Mouse (Mus musculus) hindbrain, embryonic 12.5 days (tissue): ENCODE results near the gene Gramd1b. TPM values are rescaled to one million over a fixed set of nuclear protein-coding genes. Genes with fewer than 3 reads are reported as not detected.
A peak's percentile ranks its signal among the peaks of the same experiment; 100 is the strongest.

ENCODE experiments used
- ATAC-seq: fragments of 200-750 bp; cut with Nextera tagmentation; 2 replicates; pipeline ENCODE4 v1.8.0; 2017; ENCODE audit warnings: moderate TSS enrichment; ENCODE audit not compliant: low FRiP score
- H3K27ac ChIP-seq: fragments of 300-500 bp; sonication (generic); 2 replicates; pipeline ENCODE4 v1.5.1; 2016; ENCODE audit warnings: mild to moderate bottlenecking
- H3K27me3 ChIP-seq: fragments of 300-500 bp; sonication (generic); 2 replicates; pipeline ENCODE4 v1.6.1; 2016; ENCODE audit warnings: mild to moderate bottlenecking
- H3K36me3 ChIP-seq: fragments of 300-500 bp; sonication (generic); 2 replicates; pipeline ENCODE4 v1.6.1; 2016; ENCODE audit warnings: mild to moderate bottlenecking
- H3K4me1 ChIP-seq: fragments of 300-500 bp; sonication (generic); 2 replicates; pipeline ENCODE4 v1.6.1; 2016
- H3K4me2 ChIP-seq: fragments of 300-500 bp; sonication (generic); replicated peaks from 2 replicates; pipeline ENCODE4 v1.6.1; 2016; ENCODE audit warnings: mild to moderate bottlenecking
- H3K4me3 ChIP-seq: fragments of 300-500 bp; sonication (generic); 2 replicates; pipeline ENCODE4 v1.5.1; 2016; ENCODE audit warnings: mild to moderate bottlenecking
- H3K9ac ChIP-seq: fragments of 300-500 bp; sonication (generic); 2 replicates; pipeline ENCODE4 v1.6.1; 2016; ENCODE audit warnings: mild to moderate bottlenecking, moderate library complexity
- H3K9me3 ChIP-seq: fragments of 300-500 bp; sonication (generic); replicated peaks from 2 replicates; pipeline ENCODE4 v1.6.1; 2016; ENCODE audit warnings: mild to moderate bottlenecking
- WGBS: fragments of 180-500 bp; shearing (Covaris S2); methylation state at CpG from one replicate; pipeline ENCODE4 v1.1.7; 2016; 5-methylcytosine and 5-hydroxymethylcytosine counted together
- polyA plus RNA-seq: library from polyadenylated mRNA; unstranded; fragments of >200 nt; fragmentation: Nextera tagmentation; extraction: Ambion mirVana; gene quantifications from 2 replicates; pipeline ENCODE4 v1.2.1, GENCODE M21; 2016

The Gramd1b gene
- polyA plus RNA-seq, 1 experiment from 2014 or later = 4.9 TPM

DNA sequence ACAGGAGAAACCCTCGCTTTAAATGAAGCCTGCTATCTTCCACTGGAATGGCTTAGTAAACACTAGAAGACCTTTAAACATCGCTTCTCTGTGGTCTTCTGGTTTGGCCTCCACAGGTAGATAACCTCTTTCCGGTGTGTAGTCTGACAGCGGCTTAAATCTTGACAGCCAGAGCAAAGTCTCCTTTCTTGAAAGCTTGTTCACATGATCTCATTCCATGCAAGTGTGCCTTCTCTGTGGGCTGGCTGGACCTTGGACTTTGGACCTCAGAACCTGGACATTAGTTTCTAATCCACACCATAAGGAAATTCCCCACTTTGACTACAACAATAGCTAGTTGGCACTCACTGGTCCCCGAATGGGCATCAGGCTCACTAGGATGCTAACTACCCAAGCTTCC, 65.6 kb downstream of the Gramd1b start:
- no peak overlapping the region for H3K9ac ChIP-seq
- WGBS = 93% methylated on average over 5 of the region's 5 CpGs

DNA sequence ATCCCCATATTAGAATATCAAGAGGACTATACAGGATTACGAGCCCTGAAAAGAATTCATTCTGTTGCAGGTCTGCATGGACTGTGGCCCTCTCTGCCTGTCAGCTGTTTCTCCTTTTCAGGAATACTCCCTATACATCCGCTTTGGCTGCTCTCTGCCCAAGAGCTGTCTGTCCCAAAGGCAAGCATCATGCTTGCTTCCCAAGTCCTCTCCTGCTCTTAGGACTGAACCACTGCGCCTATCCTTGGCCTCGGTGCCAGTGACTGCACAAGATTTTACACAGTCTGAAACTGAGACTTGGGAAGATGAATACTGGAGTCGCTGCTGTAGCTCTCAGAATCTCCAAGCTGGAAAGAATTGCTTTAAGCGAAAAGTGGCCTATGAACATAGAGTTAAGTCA, 68.8 kb downstream of the Gramd1b start:
- Histone ChIP-seq H3K4me3 (no peak overlapping the region), H3K27me3 (peaks cover 12% of the 10 kb centered on the region), H3K9me3 (no peaks in the 10 kb centered on the region), H3K9ac (no peak overlapping the region), H3K27ac (no peak overlapping the region), H3K36me3 (no peaks in the 10 kb centered on the region), H3K4me2 (no peak overlapping the region), H3K4me1 (0 out of 2 replicates have a peak, but pooled peaks cover 4% of the 10 kb centered on the region)
- WGBS = 72% methylated on average over 6 of the region's 6 CpGs
- no peak for ATAC-seq

More for the DNA sequence above, 65.6 kb downstream of the Gramd1b start:
- ATAC-seq = no peak
- Histone ChIP-seq H3K4me2 (no peak overlapping the region), H3K4me3 (no peak overlapping the region), H3K36me3 (no peaks in the 10 kb centered on the region), H3K27ac (no peak overlapping the region), H3K9me3 (no peaks in the 10 kb centered on the region), H3K27me3 (no peaks in the 10 kb centered on the region), H3K4me1 (0 out of 2 replicates have a peak, but pooled peaks cover 4% of the 10 kb centered on the region)

DNA sequence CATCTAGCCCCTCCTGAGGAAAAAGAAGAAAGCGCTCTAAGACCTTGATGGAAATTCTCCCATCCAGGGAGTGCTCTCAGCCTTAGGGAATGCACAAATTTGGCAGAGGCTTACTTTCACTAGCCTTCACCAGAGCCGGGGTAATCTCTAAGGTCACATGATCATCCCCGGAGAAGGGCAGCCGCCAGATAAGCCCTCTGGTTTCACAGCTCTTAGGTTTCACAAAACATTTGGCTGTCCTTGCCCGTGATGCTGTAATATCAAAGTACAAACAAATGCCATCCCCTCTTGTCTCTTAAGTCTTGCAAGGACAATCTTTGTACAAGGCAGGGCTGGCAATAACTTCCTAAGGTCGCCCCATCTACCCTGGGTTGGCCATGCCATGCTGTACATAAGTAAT, 70.4 kb downstream of the Gramd1b start:
- Histone ChIP-seq H3K36me3 (no peaks in the 10 kb centered on the region), H3K4me3 (no peak overlapping the region), H3K4me2 (no peak overlapping the region), H3K27me3 (peaks cover 19% of the 10 kb centered on the region), H3K9ac (no peak overlapping the region), H3K4me1 (0 out of 2 replicates have a peak, but pooled peaks cover 8% of the 10 kb centered on the region), H3K27ac (no peak overlapping the region), H3K9me3 (no peaks in the 10 kb centered on the region)
- 63% methylated on average over 6 of the region's 6 CpGs for WGBS
- ATAC-seq = no peak

DNA sequence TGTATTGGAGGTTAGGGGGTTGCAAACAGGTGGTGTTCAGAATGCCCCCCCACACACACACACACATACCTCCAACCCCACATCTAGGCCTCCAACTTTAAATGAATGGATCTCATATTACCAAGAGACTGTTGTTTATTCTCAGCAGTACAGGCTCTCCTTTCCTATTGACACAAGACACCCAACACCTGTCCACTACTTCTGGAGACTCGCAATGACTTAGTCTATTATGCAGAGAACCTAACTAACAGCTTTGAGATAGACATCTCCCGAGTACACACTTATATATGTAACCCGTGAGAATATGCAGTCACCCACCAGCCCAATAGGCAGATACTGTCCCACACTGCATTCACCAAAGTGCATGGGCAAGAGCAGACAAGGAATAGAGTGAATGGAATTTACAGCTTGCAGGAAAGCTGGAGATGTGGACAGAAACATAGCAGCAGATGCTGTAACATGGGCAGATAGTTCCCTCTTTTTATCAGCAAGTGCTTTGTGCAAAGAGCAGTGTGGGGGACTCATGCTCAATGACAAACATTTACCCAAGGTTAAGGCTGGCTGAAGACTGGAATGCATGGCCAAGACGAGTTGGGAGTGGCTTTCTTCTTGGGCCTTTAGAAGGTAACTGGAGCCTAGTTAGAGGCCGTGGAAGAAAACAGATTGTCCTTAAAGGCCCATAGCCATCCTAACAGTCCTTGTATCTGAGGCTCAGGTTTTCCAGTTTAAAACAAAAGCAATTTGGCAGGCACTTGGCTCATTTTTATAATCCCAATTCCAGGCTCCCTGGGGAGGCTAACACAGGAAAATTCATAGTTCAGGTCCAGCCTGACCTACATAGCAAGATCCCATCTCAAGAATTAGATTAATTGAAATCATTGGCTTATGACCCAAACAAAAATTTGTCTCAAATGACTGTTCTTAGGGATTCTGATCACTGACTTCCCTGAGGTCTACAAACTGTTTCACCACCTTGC, 71.6 kb downstream of the Gramd1b start:
- H3K4me3 ChIP-seq = no peak overlapping the region
- peaks cover 24% of the 10 kb centered on the region for H3K27me3 ChIP-seq

DNA sequence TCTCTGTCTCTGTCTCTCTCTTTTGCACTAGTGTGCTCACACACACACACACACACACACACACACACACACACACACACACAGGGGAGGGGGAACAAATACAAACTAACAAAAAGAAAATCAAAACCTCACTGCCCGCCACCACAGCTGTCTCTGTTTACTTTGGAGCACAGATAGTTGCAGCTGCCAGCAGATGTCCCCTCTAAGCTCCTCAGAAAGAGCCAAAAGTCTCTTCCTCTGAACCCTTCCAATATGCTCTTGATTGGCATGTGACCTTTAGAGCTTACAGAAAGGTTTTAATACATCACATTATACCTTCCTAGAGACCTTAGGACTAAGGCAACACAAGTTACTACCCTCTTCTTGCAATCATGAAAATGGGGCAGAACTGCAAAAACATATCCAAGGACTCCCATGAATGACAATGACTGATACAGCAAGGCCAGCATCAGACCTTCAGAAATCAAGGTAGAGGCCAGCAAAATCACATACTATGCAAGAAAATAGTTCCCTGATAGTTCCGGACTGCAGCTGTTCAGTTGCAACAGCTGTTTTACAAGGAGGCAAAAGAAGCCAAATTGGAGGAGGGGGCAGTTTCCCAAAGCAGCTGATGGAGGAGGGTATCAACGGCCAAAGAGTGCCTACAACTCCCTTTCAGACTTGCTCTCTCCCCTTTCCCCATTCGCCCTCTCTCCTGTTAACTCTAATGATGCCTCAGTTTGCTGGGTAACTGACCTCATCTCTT, 72.5 kb downstream of the Gramd1b start:
- Histone ChIP-seq H3K9me3 (no peaks in the 10 kb centered on the region), H3K27ac (no peak overlapping the region), H3K9ac (no peak overlapping the region), H3K4me1 (peaks cover 12% of the 10 kb centered on the region; the same call in 1 of the 2 replicates), H3K4me2 (no peak overlapping the region), H3K27me3 (peaks cover 30% of the 10 kb centered on the region), H3K36me3 (no peaks in the 10 kb centered on the region), H3K4me3 (no peak overlapping the region)
- ATAC-seq = no peak
- 70% methylated on average over 4 of the region's 4 CpGs for WGBS

More for the DNA sequence above, 71.6 kb downstream of the Gramd1b start:
- Histone ChIP-seq H3K4me1 (peaks cover 12% of the 10 kb centered on the region; the same call in 1 of the 2 replicates), H3K9me3 (no peaks in the 10 kb centered on the region), H3K27ac (no peak overlapping the region), H3K4me2 (no peak overlapping the region), H3K9ac (no peak overlapping the region), H3K36me3 (no peaks in the 10 kb centered on the region)
- WGBS = 76% methylated on average over 5 of the region's 5 CpGs
- no peak for ATAC-seq

DNA sequence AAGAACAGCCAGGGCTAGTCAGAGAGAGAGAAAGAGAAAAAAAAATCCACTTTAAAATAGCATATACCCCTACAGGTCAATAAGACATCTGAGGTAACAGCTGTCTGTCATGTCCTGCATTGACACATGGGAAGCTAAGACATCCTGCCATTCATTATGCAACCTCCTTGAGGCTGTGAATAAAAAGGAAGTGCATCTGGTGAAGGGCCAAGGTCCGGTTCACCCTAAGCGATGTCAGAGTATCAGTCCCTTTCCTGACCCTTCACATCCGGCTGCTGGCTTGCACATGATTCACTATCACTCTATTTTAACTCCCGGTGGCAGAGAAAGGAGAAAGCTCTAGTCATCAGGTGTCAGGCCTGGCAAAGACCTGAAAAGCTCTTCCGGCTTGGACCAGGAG, 73.7 kb downstream of the Gramd1b start:
- H3K4me1 ChIP-seq = peaks cover 12% of the 10 kb centered on the region; the same call in 1 of the 2 replicates
- no peak overlapping the region for H3K4me3 ChIP-seq
- H3K9ac ChIP-seq = no peak overlapping the region
- no peak overlapping the region for H3K4me2 ChIP-seq
- H3K9me3 ChIP-seq = no peaks in the 10 kb centered on the region
- no peak for ATAC-seq
- H3K36me3 ChIP-seq = no peaks in the 10 kb centered on the region
- peaks cover 30% of the 10 kb centered on the region for H3K27me3 ChIP-seq
- 78% methylated on average over 5 of the region's 5 CpGs for WGBS
- no peak overlapping the region for H3K27ac ChIP-seq

- no peak overlapping the region for H3K27ac ChIP-seq
- H3K27me3 ChIP-seq = peaks cover 30% of the 10 kb centered on the region
- peak overlapping the region; percentile 98 for H3K4me2 ChIP-seq
- H3K9me3 ChIP-seq = no peaks in the 10 kb centered on the region
- H3K4me3 ChIP-seq = peak overlapping the region; percentile 53
- peaks cover 12% of the 10 kb centered on the region; the same call in 1 of the 2 replicates for H3K4me1 ChIP-seq
- H3K9ac ChIP-seq = peak overlapping the region; percentile 48
- H3K36me3 ChIP-seq = no peaks in the 10 kb centered on the region
- ATAC-seq = peak; percentile 77
- WGBS = 0% methylated on average over 7 of the region's 7 CpGs
Measured at GRCm38 (mm10) chr9:40456191-40456590, 75.0 kb downstream of the Gramd1b start.

DNA sequence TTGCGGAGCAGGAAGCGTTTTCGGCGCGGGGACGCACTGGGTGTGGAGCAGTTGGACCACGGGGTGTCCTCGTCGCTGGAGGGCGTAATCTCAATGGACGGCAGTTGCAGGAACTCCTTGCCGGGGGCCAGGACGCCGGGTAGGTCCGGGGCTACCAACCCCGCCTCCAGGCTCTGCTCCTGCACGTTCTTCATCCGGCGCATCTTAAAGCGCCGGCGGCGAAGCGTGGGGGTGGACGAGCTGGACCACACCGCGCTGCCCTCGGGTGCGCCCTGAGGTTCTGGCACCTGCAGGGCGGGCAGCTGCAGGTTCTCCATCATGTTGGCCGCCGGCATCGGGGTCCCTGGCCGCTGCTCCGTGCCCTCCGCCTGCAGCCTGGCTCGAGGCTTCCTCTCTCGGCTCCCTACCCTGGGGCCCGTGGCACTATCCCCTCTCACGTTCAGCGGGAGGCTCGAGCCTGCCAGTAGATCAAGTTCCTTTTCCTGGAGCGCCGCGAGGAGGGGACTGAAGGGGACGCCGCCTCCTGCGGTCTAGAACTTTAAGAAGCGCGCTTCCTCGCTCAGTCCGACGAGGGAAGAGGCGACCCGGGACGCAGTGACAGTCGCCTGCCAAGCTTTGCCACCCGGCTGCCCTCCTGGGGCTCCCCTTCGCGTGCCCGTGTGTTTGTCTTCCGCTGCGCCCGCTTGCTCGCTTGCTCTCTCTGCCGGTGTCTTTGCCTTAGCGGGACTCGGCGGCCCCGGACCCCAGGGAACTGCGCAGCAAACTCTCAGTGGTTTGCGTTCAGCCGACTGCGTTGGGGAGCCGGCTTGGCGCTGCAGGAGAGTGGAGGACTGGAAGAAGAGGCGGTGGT, 75.6 kb downstream of the Gramd1b start:
- peak overlapping the region; percentile 98 for H3K4me2 ChIP-seq
- H3K9me3 ChIP-seq = no peaks in the 10 kb centered on the region
- H3K27me3 ChIP-seq = peaks cover 30% of the 10 kb centered on the region
- ATAC-seq = peak; percentile 59
- H3K4me1 ChIP-seq = peaks cover 8% of the 10 kb centered on the region; the same call in 1 of the 2 replicates
- H3K4me3 ChIP-seq = peak overlapping the region; percentile 53
- under 1% methylated on average over 77 of the region's 77 CpGs for WGBS
- peak overlapping the region; percentile 48 for H3K9ac ChIP-seq
- H3K27ac ChIP-seq = no peak overlapping the region
- H3K36me3 ChIP-seq = no peaks in the 10 kb centered on the region

DNA sequence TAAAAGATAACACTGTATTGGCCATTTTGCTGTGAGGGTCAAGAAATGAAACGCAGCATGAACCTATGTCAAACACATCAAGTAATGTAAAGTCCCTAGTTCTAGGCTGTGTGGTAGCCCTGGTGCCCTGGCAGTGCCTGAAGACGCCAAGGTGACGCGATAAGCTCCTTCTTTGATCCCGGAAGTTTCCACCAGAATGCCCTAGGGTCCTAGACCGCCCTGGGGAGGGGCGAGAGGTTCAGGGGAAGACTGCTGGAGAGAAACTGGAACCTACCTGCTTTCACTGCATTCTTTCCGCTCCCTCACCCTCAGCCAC, 76.2 kb downstream of the Gramd1b start:
- H3K4me1 ChIP-seq = peaks cover 8% of the 10 kb centered on the region; the same call in 1 of the 2 replicates
- peak overlapping the region; percentile 98 for H3K4me2 ChIP-seq
- peak overlapping the region; percentile 48; the same call in 1 of the 2 replicates for H3K9ac ChIP-seq
- H3K27ac ChIP-seq = no peak overlapping the region
- H3K4me3 ChIP-seq = peak overlapping the region; percentile 53
- peaks cover 30% of the 10 kb centered on the region for H3K27me3 ChIP-seq
- no peaks in the 10 kb centered on the region for H3K36me3 ChIP-seq
- no peaks in the 10 kb centered on the region for H3K9me3 ChIP-seq
- ATAC-seq = peak; percentile 60
- 6% methylated on average over 8 of the region's 8 CpGs for WGBS

DNA sequence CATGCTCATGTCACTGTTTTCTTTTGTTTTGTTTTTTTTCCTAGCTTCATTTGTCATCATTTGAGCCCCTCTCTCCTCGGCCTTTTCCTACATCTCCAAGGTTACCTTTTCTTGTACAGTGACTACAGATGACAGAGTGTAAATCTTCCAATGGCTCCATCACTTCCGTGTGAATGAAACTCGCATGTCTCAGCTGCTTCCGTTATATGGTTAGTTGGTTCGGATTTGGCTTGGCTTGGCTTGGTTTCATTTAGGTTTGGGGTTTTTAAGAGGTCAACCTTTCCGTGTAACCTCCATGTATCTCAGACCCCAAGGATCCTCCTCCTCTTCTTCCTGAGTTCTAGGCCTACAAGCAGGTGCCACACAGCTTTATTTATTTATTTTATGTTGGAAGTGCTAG, 77.3 kb downstream of the Gramd1b start:
- Histone ChIP-seq H3K36me3 (no peaks in the 10 kb centered on the region), H3K4me3 (no peak overlapping the region), H3K4me2 (0 out of 2 replicates have a peak overlapping the region, but pooled peaks have one; percentile 98), H3K27ac (no peak overlapping the region), H3K9me3 (no peaks in the 10 kb centered on the region), H3K27me3 (peaks cover 24% of the 10 kb centered on the region), H3K4me1 (peaks cover 8% of the 10 kb centered on the region; the same call in 1 of the 2 replicates), H3K9ac (no peak overlapping the region)
- ATAC-seq = no peak
- 95% methylated on average over 6 of the region's 6 CpGs for WGBS

DNA sequence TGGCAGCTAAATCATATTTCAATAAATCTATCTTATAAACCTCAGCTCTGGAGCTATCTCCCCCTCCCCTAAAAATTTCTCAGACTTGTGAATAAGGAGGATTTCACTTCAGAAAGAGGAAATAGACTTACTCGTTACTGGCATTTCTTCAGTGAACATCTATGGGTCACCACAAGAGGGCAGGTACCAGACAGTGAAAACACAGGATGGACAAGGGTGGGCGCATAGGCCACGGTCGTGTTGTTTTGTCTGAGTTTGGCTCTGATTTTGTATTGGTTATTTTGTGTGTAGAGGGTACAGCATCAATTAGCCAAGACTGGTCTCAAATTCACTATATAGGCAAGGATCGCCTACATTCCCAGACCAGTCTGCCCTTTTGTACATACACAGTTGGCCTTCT, 79.0 kb downstream of the Gramd1b start:
- Histone ChIP-seq H3K4me1 (peaks cover 8% of the 10 kb centered on the region; the same call in 1 of the 2 replicates), H3K9me3 (no peaks in the 10 kb centered on the region), H3K36me3 (no peaks in the 10 kb centered on the region), H3K4me2 (no peak overlapping the region), H3K4me3 (no peak overlapping the region), H3K9ac (no peak overlapping the region), H3K27me3 (peaks cover 17% of the 10 kb centered on the region), H3K27ac (no peak overlapping the region)
- no peak for ATAC-seq
- WGBS = 73% methylated on average over 5 of the region's 5 CpGs
